Comparison of ENCODE assay signal across 9 mouse cellular contexts in genomic region chr17:24687599-24687998, GRCm38 (mm10). TPM values are rescaled to one million over a fixed set of nuclear protein-coding genes. Genes with fewer than 3 reads are reported as not detected.
A peak's percentile ranks its signal among the peaks of the same experiment; 100 is the strongest.
DNase-seq lines count a peak whose midpoint lies in the region; ATAC-seq and TF ChIP-seq lines count a peak whose summit lies in the region.
"Had no signal": no experiment of that assay in that cellular context is flagged by ENCODE, and none has a peak within 500 bp of the region (broad histone marks: within the 10 kb centered on the region; RNA-seq: fewer than 3 reads in every experiment).

No protein-coding gene starts in this region.

- ATAC-seq in forebrain, embryonic 16.5 days = no peak
- ATAC-seq in liver, embryonic 15.5 days (ENCODE audit: insufficient read depth) = no peak

- H3K27me3 ChIP-seq in heart, embryonic 10.5 days (ENCODE audit: insufficient read depth, poor library complexity, severe bottlenecking) = peaks cover 66% of the 10 kb centered on the region
- H3K27me3 ChIP-seq in E14TG2a.4 (ENCODE audit: insufficient read depth, low read length) = peaks cover 40% of the 10 kb centered on the region
- H3K27me3 ChIP-seq in forebrain, embryonic 16.5 days (replicated peaks; ENCODE audit: control insufficient read depth, insufficient read depth, low read length) = peaks cover 14% of the 10 kb centered on the region
- H3K27me3 ChIP-seq in liver, embryonic 15.5 days = peaks cover 59% of the 10 kb centered on the region

- no peak for TF ChIP-seq CTCF in E14TG2a.4 (conservative IDR thresholded peaks at IDR 0.05; ENCODE audit: low read length)

- H3K4me3 ChIP-seq in heart, embryonic 10.5 days = peak overlapping the region; percentile 52
- peak overlapping the region; percentile 69 for H3K4me3 ChIP-seq in E14TG2a.4 (replicated peaks; ENCODE audit: low read length)
- H3K4me3 ChIP-seq in forebrain, embryonic 16.5 days (replicated peaks; ENCODE audit: low read length) = peak overlapping the region; percentile 38
- peak overlapping the region; percentile 54 for H3K4me3 ChIP-seq in liver, embryonic 15.5 days (replicated peaks)

- no peak for DNase-seq in heart, embryonic 10.5 days (ENCODE audit: low spot score)
- no peak for DNase-seq in heart, postnatal 4 days
- no peak for DNase-seq in layer of hippocampus, postnatal 36 days
- DNase-seq in layer of hippocampus, adult 9-10 months (ENCODE audit: low spot score) = no peak
- DNase-seq in left cerebral cortex, adult 9 months (ENCODE audit: low spot score in 2 of 2) = no peak

- H3K9ac ChIP-seq in forebrain, embryonic 16.5 days (replicated peaks; ENCODE audit: low read depth, low read length) = peak overlapping the region; percentile 42
- peak overlapping the region; percentile 37 for H3K9ac ChIP-seq in liver, embryonic 15.5 days

- H3K36me3 ChIP-seq in heart, embryonic 10.5 days = peaks cover 9% of the 10 kb centered on the region
- H3K36me3 ChIP-seq in E14TG2a.4 (ENCODE audit: insufficient read depth, low read length) = peaks cover 8% of the 10 kb centered on the region
- H3K36me3 ChIP-seq in forebrain, embryonic 16.5 days (ENCODE audit: control insufficient read depth, insufficient read depth) = no peaks in the 10 kb centered on the region
- H3K36me3 ChIP-seq in liver, embryonic 15.5 days (replicated peaks) = 0 out of 2 replicates have a peak, but pooled peaks cover 2% of the 10 kb centered on the region

- 18% methylated on average over 23 of the region's 23 CpGs for WGBS in heart, embryonic 10.5 days
- 19% methylated on average over 23 of the region's 23 CpGs for WGBS in forebrain, embryonic 16.5 days
- 18% methylated on average over 23 of the region's 23 CpGs for WGBS in liver, embryonic 15.5 days (ENCODE audit: insufficient replicate concordance)

- no peaks in the 10 kb centered on the region for H3K9me3 ChIP-seq in heart, embryonic 10.5 days
- H3K9me3 ChIP-seq in E14TG2a.4 (ENCODE audit: low read length) = no peaks in the 10 kb centered on the region
- no peaks in the 10 kb centered on the region for H3K9me3 ChIP-seq in forebrain, embryonic 16.5 days (ENCODE audit: control insufficient read depth, low read length)
- no peaks in the 10 kb centered on the region for H3K9me3 ChIP-seq in liver, embryonic 15.5 days (replicated peaks)

- peak overlapping the region; percentile 63 for H3K4me2 ChIP-seq in forebrain, embryonic 16.5 days (ENCODE audit: low read length)
- peak overlapping the region; percentile 75 for H3K4me2 ChIP-seq in liver, embryonic 15.5 days

- peaks cover 29% of the 10 kb centered on the region for H3K4me1 ChIP-seq in heart, embryonic 10.5 days
- H3K4me1 ChIP-seq in E14TG2a.4 (replicated peaks; ENCODE audit: low read depth, low read length) = peaks cover 53% of the 10 kb centered on the region
- H3K4me1 ChIP-seq in forebrain, embryonic 16.5 days (replicated peaks; ENCODE audit: control insufficient read depth, insufficient read depth, low read length) = peaks cover 28% of the 10 kb centered on the region
- H3K4me1 ChIP-seq in liver, embryonic 15.5 days (replicated peaks) = peaks cover 30% of the 10 kb centered on the region

- 0 out of 2 replicates have a peak overlapping the region, but pooled peaks have one; percentile 36 for H3K27ac ChIP-seq in heart, embryonic 10.5 days
- no peak overlapping the region for H3K27ac ChIP-seq in forebrain, embryonic 16.5 days (ENCODE audit: low read length)
- no peak overlapping the region for H3K27ac ChIP-seq in liver, embryonic 15.5 days (replicated peaks)
- H3K27ac ChIP-seq: macrophage had no signal

RNA-seq across cellular contexts. Expression of gene Syngr3, which starts 2.2 kb away (rescaled TPM):
- polyA plus RNA-seq in heart, embryonic 10.5 days (2016; fragmentation: Nextera tagmentation; extraction: Ambion mirVana) = 0.54 and 1.5 TPM in 2 replicates
- total RNA-seq in heart, postnatal 4 days (2021) = under 1 TPM; 0.14 to 0.27 TPM
- polyA plus RNA-seq in forebrain, embryonic 16.5 days (2015; fragmentation: Nextera tagmentation; extraction: Ambion mirVana) = 143 and 193 TPM in 2 replicates
- 0.07 and 0.16 TPM in 2 replicates for polyA plus RNA-seq in liver, embryonic 15.5 days (2015; fragmentation: Nextera tagmentation; extraction: Ambion mirVana)
- total RNA-seq in layer of hippocampus, postnatal 36 days (2021) = 100 to 1,000 TPM; 152 to 165 TPM

RNA-seq across cellular contexts. Expression of gene Gfer, which starts 8.4 kb away (rescaled TPM):
- polyA plus RNA-seq in heart, embryonic 10.5 days (2016; fragmentation: Nextera tagmentation; extraction: Ambion mirVana) = 38.3 and 49.4 TPM in 2 replicates
- total RNA-seq in heart, postnatal 4 days (2021) = 10 to 100 TPM; 23.3 to 25.6 TPM
- 35.0 and 35.4 TPM in 2 replicates for polyA plus RNA-seq in forebrain, embryonic 16.5 days (2015; fragmentation: Nextera tagmentation; extraction: Ambion mirVana)
- 22.8 and 25.2 TPM in 2 replicates for polyA plus RNA-seq in liver, embryonic 15.5 days (2015; fragmentation: Nextera tagmentation; extraction: Ambion mirVana)
- total RNA-seq in layer of hippocampus, postnatal 36 days (2021) = 10 to 100 TPM; 17.0 to 22.7 TPM

RNA-seq across cellular contexts. Expression of gene Noxo1, which starts 8.4 kb away (rescaled TPM):
- 0.78 and 0.79 TPM in 2 replicates for polyA plus RNA-seq in heart, embryonic 10.5 days (2016; fragmentation: Nextera tagmentation; extraction: Ambion mirVana)
- 1 to 10 TPM; 1.9 to 2.1 TPM for total RNA-seq in heart, postnatal 4 days (2021)
- 2.0 and 2.7 TPM in 2 replicates for polyA plus RNA-seq in forebrain, embryonic 16.5 days (2015; fragmentation: Nextera tagmentation; extraction: Ambion mirVana)
- 0.14 and 0.16 TPM in 2 replicates for polyA plus RNA-seq in liver, embryonic 15.5 days (2015; fragmentation: Nextera tagmentation; extraction: Ambion mirVana)
- total RNA-seq in layer of hippocampus, postnatal 36 days (2021) = 1 to 10 TPM; 2.5 to 3.0 TPM

RNA-seq across cellular contexts. Expression of gene Zfp598, which starts 18.1 kb away (rescaled TPM):
- polyA plus RNA-seq in heart, embryonic 10.5 days (2016; fragmentation: Nextera tagmentation; extraction: Ambion mirVana) = 22.3 and 26.2 TPM in 2 replicates
- total RNA-seq in heart, postnatal 4 days (2021) = 10 to 100 TPM; 26.0 to 26.6 TPM
- polyA plus RNA-seq in forebrain, embryonic 16.5 days (2015; fragmentation: Nextera tagmentation; extraction: Ambion mirVana) = 17.9 and 22.0 TPM in 2 replicates
- polyA plus RNA-seq in liver, embryonic 15.5 days (2015; fragmentation: Nextera tagmentation; extraction: Ambion mirVana) = 9.9 and 12.5 TPM in 2 replicates
- 10 to 100 TPM; 38.2 to 43.5 TPM for total RNA-seq in layer of hippocampus, postnatal 36 days (2021)

RNA-seq across cellular contexts. Expression of gene Tbl3, which starts 19.9 kb away (rescaled TPM):
- 79.1 and 100 TPM in 2 replicates for polyA plus RNA-seq in heart, embryonic 10.5 days (2016; fragmentation: Nextera tagmentation; extraction: Ambion mirVana)
- 10 to 100 TPM; 25.2 to 29.2 TPM for total RNA-seq in heart, postnatal 4 days (2021)
- 83.7 and 85.5 TPM in 2 replicates for polyA plus RNA-seq in forebrain, embryonic 16.5 days (2015; fragmentation: Nextera tagmentation; extraction: Ambion mirVana)
- polyA plus RNA-seq in liver, embryonic 15.5 days (2015; fragmentation: Nextera tagmentation; extraction: Ambion mirVana) = 35.0 and 40.6 TPM in 2 replicates
- 10 to 100 TPM; 26.1 to 29.4 TPM for total RNA-seq in layer of hippocampus, postnatal 36 days (2021)

Comparison
In these comparisons a context has a peak if more than half of its experiments do, and no peak if none do; other contexts are left out.
1. RNA of gene Syngr3, which starts 2.2 kb away (polyA plus RNA-seq): 143 to 193 TPM in forebrain, embryonic 16.5 days; 0.54 to 1.5 TPM in heart, embryonic 10.5 days and 0.07 to 0.16 TPM in liver, embryonic 15.5 days; every median in the first group is over 10 times any median in the second.
2. Peak in every context shown above with its lines, with median percentiles within 50 percentile points of each other: H3K4me3 ChIP-seq.